Mouse (Mus musculus): Measurements from ENCODE around the gene Ifnar1. TPM values are rescaled to one million over a fixed set of nuclear protein-coding genes. Genes with fewer than 3 reads are reported as not detected.
"Not testable (repeated sequence)": the region's sequence is repeated elsewhere in the genome, so short reads cannot be mapped to it uniquely, and the experiment has no call there.

Ifnar1 gene
- 10 to 100 TPM; 54.3 to 54.5 TPM for total RNA-seq (2021)

- intact Hi-C loops (cut with DNase I), result loop anchor here (1.0 to 10.0 kb wide), 3 partner anchors 20 to 110 kb away; partner anchors contain the start of gene Ifnar2
- DNase-seq (ENCODE audit: low spot score in 2 of 2), result peak; percentile 96 to 97
These were observed at the start of gene Ifnar1 for GRCm38 (mm10) chr16:91484808-91485700. Gene Ifnar1 (plus strand): TSS chr16:91485238.

- no peak for DNase-seq (ENCODE audit: low spot score in 2 of 2)
- intact Hi-C loops (cut with DNase I), result no loop called here
These were observed 47.0 kb upstream of the Ifnar1 start for GRCm38 (mm10) chr16:91438081-91438480.

GRCm38 (mm10) chr16:91438599-91438998, 46.4 kb upstream of the Ifnar1 start:
- intact Hi-C loops (cut with DNase I); DNase-seq (ENCODE audit: low spot score in 2 of 2): not testable (repeated sequence)

GRCm38 (mm10) chr16:91441366-91441765, 43.7 kb upstream of the Ifnar1 start:
- no peak for DNase-seq (ENCODE audit: low spot score in 2 of 2)
- intact Hi-C loops (cut with DNase I), result loop anchor here (5.0 kb wide), 1 partner anchor 79 kb away; no protein-coding TSS in a partner anchor

GRCm38 (mm10) chr16:91441811-91442240, 43.2 kb upstream of the Ifnar1 start:
- intact Hi-C loops (cut with DNase I), result loop anchor here (5.0 kb wide), 1 partner anchor 80 kb away; no protein-coding TSS in a partner anchor

GRCm38 (mm10) chr16:91442446-91442845, 42.6 kb upstream of the Ifnar1 start:
- peak; percentile 21 to 35 for DNase-seq (ENCODE audit: low spot score in 2 of 2)
- intact Hi-C loops (cut with DNase I), result loop anchor here (5.0 kb wide), 1 partner anchor 80 kb away; no protein-coding TSS in a partner anchor

More at GRCm38 (mm10) chr16:91441811-91442240, 43.2 kb upstream of the Ifnar1 start:
- no peak for DNase-seq (ENCODE audit: low spot score in 2 of 2)

- no peak for DNase-seq (ENCODE audit: low spot score in 2 of 2)
- intact Hi-C loops (cut with DNase I), result loop anchor here (5.0 kb wide), 1 partner anchor 81 kb away; no protein-coding TSS in a partner anchor
These were observed 41.8 kb upstream of the Ifnar1 start for GRCm38 (mm10) chr16:91443211-91443611.

- DNase-seq (ENCODE audit: low spot score in 2 of 2), result no peak
- intact Hi-C loops (cut with DNase I), result loop anchor here (5.0 kb wide), 1 partner anchor 83 kb away; no protein-coding TSS in a partner anchor
These were observed 40.2 kb upstream of the Ifnar1 start for GRCm38 (mm10) chr16:91444847-91445246.

GRCm38 (mm10) chr16:91445566-91445965, 39.5 kb upstream of the Ifnar1 start:
- no peak for DNase-seq (ENCODE audit: low spot score in 2 of 2)
- intact Hi-C loops (cut with DNase I), result no loop called here

- intact Hi-C loops (cut with DNase I), result no loop called here
These were observed 38.1 kb upstream of the Ifnar1 start for GRCm38 (mm10) chr16:91446778-91447511.

GRCm38 (mm10) chr16:91447512-91447900, 37.5 kb upstream of the Ifnar1 start:
- no peak for DNase-seq (ENCODE audit: low spot score in 2 of 2)
- intact Hi-C loops (cut with DNase I), result no loop called here

More at GRCm38 (mm10) chr16:91446778-91447511, 38.1 kb upstream of the Ifnar1 start:
- no peak for DNase-seq (ENCODE audit: low spot score in 2 of 2)

- no peak for DNase-seq (ENCODE audit: low spot score in 2 of 2)
- intact Hi-C loops (cut with DNase I), result no loop called here
These were observed 37.0 kb upstream of the Ifnar1 start for GRCm38 (mm10) chr16:91448088-91448487.

- no peak for DNase-seq (ENCODE audit: low spot score in 2 of 2)
- intact Hi-C loops (cut with DNase I), result no loop called here
These were observed 36.1 kb upstream of the Ifnar1 start for GRCm38 (mm10) chr16:91448895-91449294.

- intact Hi-C loops (cut with DNase I), result no loop called here
- no peak for DNase-seq (ENCODE audit: low spot score in 2 of 2)
These were observed 34.6 kb upstream of the Ifnar1 start for GRCm38 (mm10) chr16:91450137-91451064.

- no peak for DNase-seq (ENCODE audit: low spot score in 2 of 2)
- intact Hi-C loops (cut with DNase I), result no loop called here
These were observed 33.1 kb upstream of the Ifnar1 start for GRCm38 (mm10) chr16:91451949-91452348.

- intact Hi-C loops (cut with DNase I), result no loop called here
- no peak for DNase-seq (ENCODE audit: low spot score in 2 of 2)
These were observed 32.6 kb upstream of the Ifnar1 start for GRCm38 (mm10) chr16:91452363-91452896.

- intact Hi-C loops (cut with DNase I), result no loop called here
These were observed 29.2 kb upstream of the Ifnar1 start for GRCm38 (mm10) chr16:91455868-91456267.

GRCm38 (mm10) chr16:91458301-91458746, 26.7 kb upstream of the Ifnar1 start:
- DNase-seq (ENCODE audit: low spot score in 2 of 2), result no peak
- intact Hi-C loops (cut with DNase I), result no loop called here

More at GRCm38 (mm10) chr16:91455868-91456267, 29.2 kb upstream of the Ifnar1 start:
- no peak for DNase-seq (ENCODE audit: low spot score in 2 of 2)

GRCm38 (mm10) chr16:91458976-91459375, 26.1 kb upstream of the Ifnar1 start:
- intact Hi-C loops (cut with DNase I), result no loop called here
- DNase-seq (ENCODE audit: low spot score in 2 of 2), result no peak
